Mouse (Mus musculus) layer of hippocampus, postnatal 36 days (tissue): Measurements from ENCODE around the gene Zg16. TPM values are rescaled to one million over a fixed set of nuclear protein-coding genes. Genes with fewer than 3 reads are reported as not detected.
"Not testable (repeated sequence)": the region's sequence is repeated elsewhere in the genome, so short reads cannot be mapped to it uniquely, and the experiment has no call there.

ENCODE experiments used
- DNase-seq, 2 experiments: peaks; one replicate each; pipeline ENCODE4 v3.0.0; 2022
- total RNA-seq, 2 experiments: library from RNA; stranded (reverse); gene quantifications; 2 replicates each; pipeline ENCODE4 v1.2.3; 2021

Zg16 gene
- total RNA-seq, 2 experiments from 2014 or later: not detected

- no peak for DNase-seq
These were observed 16.8 kb upstream of the Zg16 start for GRCm38 (mm10) chr7:127103960-127104359.

DNA sequence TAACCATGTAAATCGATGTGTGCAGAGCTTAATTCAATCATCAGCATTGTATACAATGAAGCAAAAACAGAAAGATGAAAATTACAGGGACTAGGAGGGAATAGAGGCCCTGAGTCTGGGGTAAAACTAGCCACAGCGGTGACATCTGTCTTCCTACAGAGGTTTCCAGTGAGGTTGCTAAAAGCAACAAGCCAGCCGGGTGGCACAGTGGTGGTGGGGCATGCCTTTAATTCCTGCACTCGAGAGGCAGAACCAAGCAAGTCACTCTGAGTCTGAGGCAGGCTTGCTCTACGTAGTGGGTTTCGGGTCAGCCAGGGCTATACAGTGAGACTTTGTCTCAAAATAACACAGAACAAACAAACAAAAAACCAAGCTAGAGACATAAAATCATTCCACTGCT, 15.0 kb upstream of the Zg16 start:
- DNase-seq: no peak

DNA sequence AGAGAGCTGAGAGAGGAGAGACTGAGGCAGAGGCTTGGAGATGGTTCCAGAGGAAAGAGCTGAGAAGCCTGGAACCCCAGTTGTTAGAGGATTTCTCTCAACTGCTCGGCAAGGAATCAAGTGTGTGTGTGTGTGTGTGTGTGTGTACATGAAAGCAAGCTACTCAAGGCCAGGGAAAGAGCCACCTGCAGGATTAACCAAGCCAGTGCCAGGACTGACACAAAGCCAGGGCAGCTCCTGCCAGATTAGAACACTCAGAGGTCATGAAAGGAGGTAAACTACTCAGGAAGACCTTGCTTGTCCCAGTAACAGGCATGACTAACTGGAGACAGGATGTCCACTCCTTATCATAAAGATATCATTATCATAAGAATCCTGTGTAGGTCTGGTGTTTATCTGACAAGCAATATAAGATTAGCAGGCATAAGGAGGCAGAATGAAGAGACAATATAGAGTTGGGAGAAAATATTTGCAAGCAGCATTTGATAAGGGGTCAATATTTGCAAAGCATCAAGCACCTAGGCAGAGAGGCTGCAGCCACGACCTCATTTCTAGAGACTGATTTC, 14.4 kb upstream of the Zg16 start:
- no peak for DNase-seq

GRCm38 (mm10) chr7:127099528-127099927, 12.4 kb upstream of the Zg16 start:
- no peak for DNase-seq

GRCm38 (mm10) chr7:127098950-127099349, 11.8 kb upstream of the Zg16 start:
- no peak for DNase-seq

DNA sequence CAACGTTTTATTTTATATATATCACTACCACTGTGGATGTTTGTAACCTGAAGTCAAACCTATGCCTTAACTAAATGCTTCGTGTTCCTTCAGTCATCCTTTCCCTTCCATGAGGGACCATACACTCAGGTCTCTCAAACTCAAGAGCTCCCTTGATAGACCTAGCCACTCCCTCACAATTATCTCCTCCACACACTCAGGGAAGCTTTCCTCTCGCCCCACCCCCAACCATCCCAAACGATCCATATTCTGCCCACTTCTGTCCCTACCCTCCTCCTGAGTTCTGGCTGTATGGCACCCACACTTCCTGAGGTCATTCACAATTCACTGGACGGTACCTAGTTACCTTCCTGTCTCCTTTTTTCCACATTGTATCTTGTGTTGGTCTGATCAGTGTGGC, 11.4 kb upstream of the Zg16 start:
- no peak for DNase-seq

- no peak for DNase-seq
These were observed 9.3 kb upstream of the Zg16 start for GRCm38 (mm10) chr7:127096456-127096855.

- no peak for DNase-seq
These were observed 6.8 kb upstream of the Zg16 start for GRCm38 (mm10) chr7:127093914-127094313.

- DNase-seq: no peak
These were observed 4.2 kb upstream of the Zg16 start, which contains the start of gene AI467606 for GRCm38 (mm10) chr7:127091114-127091896. AI467606 (plus strand) TSS chr7:127091359.

DNA sequence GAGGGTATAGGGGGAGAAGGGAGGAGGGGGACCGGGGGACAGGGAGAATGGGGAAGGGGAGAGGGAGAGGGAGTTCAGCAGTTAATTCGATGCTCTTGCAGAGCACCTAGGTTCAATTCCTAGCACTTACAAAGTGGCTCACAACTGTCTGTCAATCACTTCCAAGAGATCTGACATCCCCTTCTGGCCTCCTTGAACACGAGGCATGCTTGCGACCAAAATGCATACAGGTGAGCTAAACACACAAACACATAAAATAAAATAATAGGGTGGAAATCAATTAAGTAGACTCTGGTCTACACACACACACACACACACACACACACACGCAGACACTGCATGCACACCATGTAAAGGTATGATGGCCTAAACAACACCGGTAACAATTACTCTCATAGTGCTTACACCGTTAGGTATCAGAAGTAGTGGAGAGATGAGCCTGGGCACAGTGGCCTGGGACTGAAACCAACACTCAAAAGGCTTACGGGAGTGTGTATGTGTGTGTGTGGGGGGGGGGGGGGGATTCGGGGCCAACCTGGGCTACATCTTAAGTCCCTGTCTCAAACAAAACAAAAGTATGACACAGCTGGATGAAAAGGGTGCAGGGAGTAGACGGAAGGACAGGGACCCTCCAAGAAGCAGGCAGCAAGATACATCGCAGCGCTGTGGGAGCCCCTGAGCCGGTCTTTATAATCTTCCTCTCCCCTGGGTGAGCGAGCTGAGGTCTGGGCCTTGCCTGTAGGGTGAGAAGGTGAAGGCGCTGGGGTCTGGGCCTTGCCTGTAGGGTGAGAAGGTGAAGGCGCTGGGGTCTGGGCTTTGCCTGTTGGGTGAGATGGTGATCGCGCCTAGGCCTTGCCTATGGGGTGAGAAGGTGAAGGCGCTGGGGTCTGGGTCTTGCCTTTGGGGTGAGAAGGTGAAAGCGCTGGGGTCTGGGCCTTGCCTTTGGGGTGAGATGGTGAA, 3.3 kb upstream of the Zg16 start:
- no peak for DNase-seq

DNA sequence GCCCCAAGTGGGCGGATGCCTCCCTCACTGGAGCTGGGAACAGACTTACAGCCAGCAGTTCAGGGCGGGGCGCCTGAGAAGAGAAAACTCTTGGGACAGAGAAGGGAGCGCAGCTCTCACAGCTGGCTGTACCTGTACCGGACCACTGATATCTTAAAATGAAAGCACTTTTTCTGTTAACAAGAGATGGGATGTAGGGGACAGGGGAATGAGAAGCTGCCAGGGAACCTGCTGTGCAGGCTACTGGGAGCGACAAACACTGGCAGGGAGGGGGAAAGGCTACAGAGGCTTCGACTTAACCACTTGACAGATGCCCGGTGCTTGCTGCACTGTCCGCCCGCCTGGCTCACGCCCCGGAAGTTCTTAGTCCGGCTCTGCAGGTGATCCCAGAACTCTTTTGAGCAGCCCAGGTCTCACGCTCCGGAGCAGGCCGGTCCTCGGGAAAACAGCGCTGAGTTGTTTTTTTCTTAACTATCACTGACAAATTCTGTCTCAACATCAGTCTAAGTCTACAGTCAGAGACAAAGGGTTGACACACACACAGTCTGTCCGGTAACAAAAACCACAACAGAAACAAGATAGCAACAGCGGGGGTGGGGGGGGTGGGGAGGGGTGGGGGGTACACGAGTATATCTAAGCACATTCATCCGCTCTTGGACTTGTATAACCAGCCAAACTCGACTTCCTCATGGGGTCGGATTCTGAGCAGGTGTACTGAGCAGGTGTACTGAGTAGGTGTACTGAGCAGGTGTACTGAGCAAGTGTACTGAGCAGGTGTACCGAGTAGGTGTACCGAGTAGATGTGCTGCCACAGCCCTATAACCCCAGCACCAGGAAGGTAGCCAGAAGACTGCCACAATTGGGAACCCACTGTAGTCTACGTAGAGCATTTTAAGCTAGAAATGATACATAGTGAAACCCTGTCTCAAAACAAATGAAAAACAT, 2.0 kb upstream of the Zg16 start:
- DNase-seq: no peak

GRCm38 (mm10) chr7:127088083-127088482, 955 bp upstream of the Zg16 start:
- no peak for DNase-seq

GRCm38 (mm10) chr7:127085751-127086150, 1.4 kb downstream of the Zg16 start:
- DNase-seq: not testable (repeated sequence)

GRCm38 (mm10) chr7:127084794-127085193, 2.3 kb downstream of the Zg16 start:
- DNase-seq: no peak

- no peak for DNase-seq
These were observed 3.4 kb downstream of the Zg16 start for GRCm38 (mm10) chr7:127083689-127084088.

DNA sequence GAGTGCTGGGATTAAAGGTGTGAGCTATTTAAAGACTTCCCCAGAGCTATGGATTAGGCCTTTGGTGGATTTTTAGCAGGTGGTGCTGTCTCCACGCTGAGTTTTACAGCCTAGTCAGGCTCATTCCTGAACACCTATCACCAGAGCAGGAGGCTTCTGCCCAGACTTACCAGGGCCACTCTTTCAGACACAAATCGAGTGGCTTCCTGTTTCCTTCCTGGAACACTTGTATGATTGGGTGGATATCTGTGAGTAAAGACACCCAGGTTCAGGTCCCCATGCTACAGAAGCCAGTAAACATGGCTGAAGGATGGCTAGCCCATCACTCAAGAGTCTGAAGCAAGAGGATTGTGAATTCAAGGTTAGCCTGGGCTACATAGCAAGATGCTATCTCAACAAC, 4.1 kb downstream of the Zg16 start:
- no peak for DNase-seq

GRCm38 (mm10) chr7:127082271-127082670, 4.9 kb downstream of the Zg16 start:
- DNase-seq: no peak

DNA sequence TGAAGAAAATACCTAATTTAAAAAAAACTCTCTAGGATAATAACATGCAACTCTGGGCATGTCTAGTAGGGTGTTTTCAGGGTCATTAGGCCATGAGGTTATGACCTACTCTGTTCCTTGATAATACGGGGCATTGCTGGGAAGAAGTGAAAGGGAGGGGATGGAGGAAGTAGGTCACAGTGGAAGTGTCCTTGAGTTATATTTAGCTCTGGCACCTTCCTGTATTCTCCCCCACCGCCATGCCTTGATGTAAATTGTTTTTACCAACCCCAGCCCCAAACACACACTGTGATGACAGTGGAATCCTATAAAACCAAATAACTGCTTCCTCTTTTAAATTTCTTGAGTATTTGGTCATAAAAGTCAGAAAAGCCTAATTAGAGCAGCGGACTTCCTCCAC, 7.1 kb downstream of the Zg16 start:
- DNase-seq: no peak

DNA sequence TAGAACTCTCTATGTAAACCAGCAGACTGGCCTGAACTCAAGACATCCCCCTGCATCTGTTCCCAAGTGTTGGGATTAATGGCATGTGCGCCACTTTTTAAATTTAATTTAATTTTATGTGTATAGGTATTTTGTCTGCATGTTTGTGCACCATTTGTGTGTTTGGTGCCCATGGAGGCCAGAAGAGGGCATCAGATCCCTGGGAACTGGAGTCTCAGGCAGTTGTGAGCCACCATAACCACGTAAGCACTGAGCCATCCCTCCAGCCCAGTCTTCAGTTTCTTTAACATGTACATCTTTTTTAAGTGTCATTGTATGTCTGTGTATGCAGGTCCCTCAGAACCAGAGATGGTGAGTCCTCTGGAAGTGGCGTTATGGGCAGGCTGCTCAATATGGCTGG, 9.4 kb downstream of the Zg16 start:
- DNase-seq: no peak

DNA sequence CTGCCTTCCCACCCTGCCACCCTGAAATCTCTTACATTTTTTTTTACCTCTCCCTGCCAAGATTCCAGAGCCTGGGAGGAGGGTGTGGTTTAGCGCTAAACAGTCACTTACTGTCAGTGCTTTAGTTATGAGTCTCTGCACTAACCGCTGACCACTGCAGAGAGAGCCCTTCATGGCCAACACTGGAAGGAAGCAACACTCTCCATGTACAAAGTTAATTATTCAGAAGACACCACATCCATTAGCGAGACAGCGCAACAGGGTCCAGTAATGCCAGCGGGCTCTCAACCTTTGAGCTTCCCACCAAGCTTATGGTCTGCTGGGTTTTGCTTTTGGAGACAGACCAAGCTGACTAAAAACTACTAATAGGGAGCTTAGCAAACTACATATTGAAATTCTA, 10.9 kb downstream of the Zg16 start:
- no peak for DNase-seq

DNA sequence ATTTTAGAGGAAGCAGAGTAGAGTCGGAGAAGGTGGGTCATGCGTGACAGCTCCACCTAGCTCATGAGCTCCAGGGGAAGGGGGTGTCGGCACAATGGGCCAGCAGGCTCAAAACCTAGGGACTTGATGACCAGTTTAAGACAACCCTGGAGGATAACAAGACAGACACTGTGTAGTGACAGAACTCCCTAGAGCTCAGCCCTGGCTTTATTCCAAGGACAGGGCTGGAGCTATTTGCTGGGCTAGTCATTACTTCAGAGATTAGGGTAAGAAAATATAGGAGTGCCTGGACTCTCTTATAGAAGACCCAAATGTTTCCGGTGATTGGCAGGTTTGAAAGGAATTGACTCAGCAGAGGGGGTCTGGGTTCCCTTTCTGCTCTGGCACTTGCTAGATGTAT, 13.9 kb downstream of the Zg16 start:
- DNase-seq: no peak

DNA sequence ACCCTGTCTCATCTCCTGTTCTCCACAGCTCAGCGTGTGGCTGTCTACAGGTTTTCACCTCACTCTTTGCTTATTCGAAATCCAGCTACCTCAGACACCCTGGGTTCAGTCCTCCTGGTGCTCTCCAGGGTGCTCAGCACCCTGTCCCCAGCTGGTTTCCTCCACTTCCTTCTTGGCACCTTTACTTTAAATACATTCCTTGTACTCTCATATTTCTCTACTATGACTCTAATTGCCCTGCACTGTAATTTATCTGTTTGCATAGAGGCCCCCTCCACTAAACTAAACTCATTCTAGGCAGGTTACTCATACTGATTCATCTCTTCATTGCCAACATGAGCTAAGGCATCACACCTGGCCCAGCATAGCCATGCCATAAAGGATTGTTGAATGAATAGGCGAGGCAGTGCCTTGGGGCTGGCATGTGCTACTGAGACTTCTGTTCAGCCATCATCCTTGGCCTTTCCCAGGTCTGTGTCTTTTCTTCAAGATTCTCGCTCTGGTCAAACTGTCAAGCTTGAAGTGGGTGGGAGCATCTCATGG, 16.2 kb downstream of the Zg16 start:
- no peak for DNase-seq
